Mouse (Mus musculus): ENCODE results near the gene Cdh23. TPM values are rescaled to one million over a fixed set of nuclear protein-coding genes. Genes with fewer than 3 reads are reported as not detected.

Gene Cdh23
- polyA plus RNA-seq, 1 experiment = 2.1 TPM

DNA sequence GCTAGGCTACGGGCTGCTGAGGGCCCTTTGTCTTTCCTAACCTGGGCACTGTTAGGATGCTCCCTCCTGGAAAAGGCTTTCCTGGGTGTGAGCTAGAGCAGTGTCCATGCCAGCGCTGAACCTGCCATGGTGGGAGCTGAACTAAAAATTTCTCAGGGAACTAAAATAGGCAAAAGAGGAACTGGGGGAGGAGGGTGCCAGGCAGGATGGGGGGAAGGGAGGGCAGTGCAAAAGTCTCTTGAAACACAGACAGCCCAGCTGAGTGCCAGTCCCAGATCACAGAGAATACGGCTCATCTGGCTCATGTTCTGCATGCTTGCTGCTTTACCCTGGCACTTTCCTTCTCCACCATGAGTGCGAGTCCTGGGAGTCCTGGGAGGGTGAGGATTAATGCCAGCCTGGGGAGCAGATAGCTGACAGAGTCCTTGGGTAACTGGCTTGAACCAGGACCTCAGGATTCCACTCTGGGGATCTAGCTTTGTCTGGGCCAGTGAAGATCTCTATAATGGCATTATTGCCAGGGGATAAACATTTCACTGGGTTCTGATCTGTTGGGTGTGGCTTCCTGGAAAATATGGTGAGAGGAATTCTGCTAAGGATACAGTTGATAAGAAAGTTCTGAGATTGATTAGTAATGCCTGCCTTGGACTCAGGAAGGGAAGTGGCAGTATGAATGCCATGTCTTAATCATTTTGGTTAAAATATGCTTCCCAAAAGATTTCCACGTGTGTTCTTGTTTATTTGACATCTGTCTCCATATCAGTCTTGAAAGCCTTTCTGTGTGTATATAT is 324.5 kb downstream of the Cdh23 start:
- no peaks in the 10 kb centered on the region for H3K79me2 ChIP-seq (ENCODE audit: control insufficient read depth, insufficient read depth)
- H3K36me3 ChIP-seq (ENCODE audit: control insufficient read depth, insufficient read depth) = no peaks in the 10 kb centered on the region
- H3K4me3 ChIP-seq = no peak overlapping the region
- no peak overlapping the region for H3ac ChIP-seq (ENCODE audit: control insufficient read depth, insufficient read length)
- TF ChIP-seq MAX (IDR thresholded peaks at IDR 0.05; ENCODE audit: low read depth) (no peak), TCF12 (IDR thresholded peaks at IDR 0.05; ENCODE audit: insufficient read depth, poor library complexity, severe bottlenecking) (no peak), USF1 (IDR thresholded peaks at IDR 0.05; ENCODE audit: low read depth) (no peak), SRF (IDR thresholded peaks at IDR 0.05; ENCODE audit: control insufficient read depth, insufficient read length, low read depth) (no peak), POLR2A (IDR thresholded peaks at IDR 0.05; ENCODE audit: insufficient read length, low read depth) (no peak), MYOD1 (IDR thresholded peaks at IDR 0.05; ENCODE audit: control insufficient read depth in 1 of 3, insufficient read length in 2 of 3, low read depth in 2 of 3) (no peak), E2F4 (IDR thresholded peaks at IDR 0.05; ENCODE audit: insufficient read depth) (no peak), POLR2AphosphoS2 (IDR thresholded peaks at IDR 0.05; ENCODE audit: insufficient read length, low read depth) (no peak), REST (IDR thresholded peaks at IDR 0.05; ENCODE audit: insufficient read depth, insufficient read length) (no peak)
- no peaks in the 10 kb centered on the region for H3K27me3 ChIP-seq (ENCODE audit: control insufficient read depth, insufficient read depth, insufficient read length)
- no peak overlapping the region for H3K4me2 ChIP-seq (ENCODE audit: low read depth)

DNA sequence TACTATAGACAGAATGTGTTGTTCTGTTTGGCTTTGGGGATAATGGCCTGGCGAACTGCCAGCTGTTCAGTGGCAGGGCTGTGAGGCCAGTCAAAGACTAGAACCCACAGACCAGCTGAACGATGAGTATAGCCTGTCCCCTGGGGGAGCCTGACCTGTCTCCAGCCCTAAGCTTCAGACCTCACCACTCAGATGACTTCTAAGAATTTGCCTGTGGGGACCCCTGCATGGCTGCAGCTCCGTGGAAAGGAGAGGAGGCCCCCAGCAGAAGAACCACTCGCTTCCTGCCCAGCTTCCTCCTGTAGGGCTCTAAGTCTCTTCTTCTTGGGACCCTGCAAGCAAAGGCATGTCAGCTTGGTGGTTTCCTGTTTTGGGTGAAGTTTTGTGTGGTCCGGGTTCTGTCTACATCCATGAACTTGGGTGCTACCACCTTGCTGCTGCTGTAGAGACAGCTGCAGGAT is 325.7 kb downstream of the Cdh23 start:
- no peak overlapping the region for H3K4me3 ChIP-seq
- H3ac ChIP-seq (ENCODE audit: control insufficient read depth, insufficient read length) = no peak overlapping the region
- no peaks in the 10 kb centered on the region for H3K36me3 ChIP-seq (ENCODE audit: control insufficient read depth, insufficient read depth)
- H3K79me2 ChIP-seq (ENCODE audit: control insufficient read depth, insufficient read depth) = no peaks in the 10 kb centered on the region
- no peak for TF ChIP-seq MYOG (IDR thresholded peaks at IDR 0.05; ENCODE audit: control insufficient read depth in 1 of 3, insufficient read depth in 1 of 3, insufficient read length in 2 of 3, low read depth in 2 of 3)
- no peak for TF ChIP-seq TCF12 (IDR thresholded peaks at IDR 0.05; ENCODE audit: insufficient read depth, poor library complexity, severe bottlenecking)
- no peak for TF ChIP-seq TCF3 (IDR thresholded peaks at IDR 0.05; ENCODE audit: insufficient read length, low read depth)
- TF ChIP-seq E2F4 (IDR thresholded peaks at IDR 0.05; ENCODE audit: insufficient read depth) = no peak
- no peak for TF ChIP-seq REST (IDR thresholded peaks at IDR 0.05; ENCODE audit: insufficient read depth, insufficient read length)
- no peak for TF ChIP-seq USF1 (IDR thresholded peaks at IDR 0.05; ENCODE audit: low read depth)
- TF ChIP-seq SRF (IDR thresholded peaks at IDR 0.05; ENCODE audit: control insufficient read depth, insufficient read length, low read depth) = no peak
- TF ChIP-seq POLR2AphosphoS2 (IDR thresholded peaks at IDR 0.05; ENCODE audit: insufficient read length, low read depth) = no peak
- no peak for TF ChIP-seq POLR2A (IDR thresholded peaks at IDR 0.05; ENCODE audit: insufficient read length, low read depth)
- H3K4me2 ChIP-seq (ENCODE audit: low read depth) = no peak overlapping the region
- H3K27me3 ChIP-seq (ENCODE audit: control insufficient read depth, insufficient read depth, insufficient read length) = no peaks in the 10 kb centered on the region

DNA sequence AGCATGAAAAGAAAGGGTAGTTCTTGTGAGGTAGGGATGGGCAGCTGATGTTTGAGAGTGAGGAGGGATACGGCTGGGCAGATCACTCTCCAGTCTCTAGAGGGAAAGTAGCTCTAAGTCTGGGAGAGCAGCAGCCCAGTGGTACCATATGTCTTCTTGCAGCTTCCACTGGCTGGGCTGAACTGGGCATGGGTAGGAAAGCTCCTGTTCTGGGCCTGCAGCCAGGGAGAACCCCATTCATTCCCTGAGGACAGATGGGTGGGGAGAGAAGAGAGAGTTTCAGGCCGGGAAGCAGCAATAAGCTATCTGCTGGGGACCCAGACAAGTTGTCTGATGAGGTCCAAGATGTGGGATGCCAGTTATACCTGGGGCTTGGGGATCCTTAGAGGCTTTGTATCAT is 326.2 kb downstream of the Cdh23 start:
- no peak overlapping the region for H3ac ChIP-seq (ENCODE audit: control insufficient read depth, insufficient read length)
- no peaks in the 10 kb centered on the region for H3K27me3 ChIP-seq (ENCODE audit: control insufficient read depth, insufficient read depth, insufficient read length)
- H3K36me3 ChIP-seq (ENCODE audit: control insufficient read depth, insufficient read depth) = no peaks in the 10 kb centered on the region
- H3K4me2 ChIP-seq (ENCODE audit: low read depth) = no peak overlapping the region
- no peaks in the 10 kb centered on the region for H3K79me2 ChIP-seq (ENCODE audit: control insufficient read depth, insufficient read depth)
- H3K4me3 ChIP-seq = no peak overlapping the region
- TF ChIP-seq REST (IDR thresholded peaks at IDR 0.05; ENCODE audit: insufficient read depth, insufficient read length) (no peak), TCF3 (IDR thresholded peaks at IDR 0.05; ENCODE audit: insufficient read length, low read depth) (no peak), TCF12 (IDR thresholded peaks at IDR 0.05; ENCODE audit: insufficient read depth, poor library complexity, severe bottlenecking) (no peak), MAX (IDR thresholded peaks at IDR 0.05; ENCODE audit: low read depth) (no peak), E2F4 (IDR thresholded peaks at IDR 0.05; ENCODE audit: insufficient read depth) (no peak), MYOD1 (IDR thresholded peaks at IDR 0.05; ENCODE audit: control insufficient read depth in 1 of 3, insufficient read length in 2 of 3, low read depth in 2 of 3) (no peak), POLR2AphosphoS2 (IDR thresholded peaks at IDR 0.05; ENCODE audit: insufficient read length, low read depth) (no peak), POLR2A (IDR thresholded peaks at IDR 0.05; ENCODE audit: insufficient read length, low read depth) (no peak), CEBPB (IDR thresholded peaks at IDR 0.05; ENCODE audit: insufficient read depth, poor library complexity, severe bottlenecking) (no peak), USF1 (IDR thresholded peaks at IDR 0.05; ENCODE audit: low read depth) (no peak), SRF (IDR thresholded peaks at IDR 0.05; ENCODE audit: control insufficient read depth, insufficient read length, low read depth) (no peak), MYOG (IDR thresholded peaks at IDR 0.05; ENCODE audit: control insufficient read depth in 1 of 3, insufficient read depth in 1 of 3, insufficient read length in 2 of 3, low read depth in 2 of 3) (no peak)

GRCm38 (mm10) chr10:60369405-60369804 is 326.9 kb downstream of the Cdh23 start:
- no peaks in the 10 kb centered on the region for H3K27me3 ChIP-seq (ENCODE audit: control insufficient read depth, insufficient read depth, insufficient read length)
- TF ChIP-seq MYOG (IDR thresholded peaks at IDR 0.05; ENCODE audit: control insufficient read depth in 1 of 3, insufficient read depth in 1 of 3, insufficient read length in 2 of 3, low read depth in 2 of 3) = no peak
- TF ChIP-seq E2F4 (IDR thresholded peaks at IDR 0.05; ENCODE audit: insufficient read depth) = no peak
- TF ChIP-seq SRF (IDR thresholded peaks at IDR 0.05; ENCODE audit: control insufficient read depth, insufficient read length, low read depth) = no peak
- no peak for TF ChIP-seq USF1 (IDR thresholded peaks at IDR 0.05; ENCODE audit: low read depth)
- TF ChIP-seq MAX (IDR thresholded peaks at IDR 0.05; ENCODE audit: low read depth) = no peak
- no peak for TF ChIP-seq CEBPB (IDR thresholded peaks at IDR 0.05; ENCODE audit: insufficient read depth, poor library complexity, severe bottlenecking)
- TF ChIP-seq POLR2AphosphoS2 (IDR thresholded peaks at IDR 0.05; ENCODE audit: insufficient read length, low read depth) = no peak
- TF ChIP-seq REST (IDR thresholded peaks at IDR 0.05; ENCODE audit: insufficient read depth, insufficient read length) = no peak
- TF ChIP-seq TCF12 (IDR thresholded peaks at IDR 0.05; ENCODE audit: insufficient read depth, poor library complexity, severe bottlenecking) = no peak
- no peak for TF ChIP-seq MYOD1 (IDR thresholded peaks at IDR 0.05; ENCODE audit: control insufficient read depth in 1 of 3, insufficient read length in 2 of 3, low read depth in 2 of 3)
- TF ChIP-seq TCF3 (IDR thresholded peaks at IDR 0.05; ENCODE audit: insufficient read length, low read depth) = no peak
- TF ChIP-seq POLR2A (IDR thresholded peaks at IDR 0.05; ENCODE audit: insufficient read length, low read depth) = no peak
- no peak overlapping the region for H3K4me2 ChIP-seq (ENCODE audit: low read depth)
- no peaks in the 10 kb centered on the region for H3K36me3 ChIP-seq (ENCODE audit: control insufficient read depth, insufficient read depth)
- no peak overlapping the region for H3K4me3 ChIP-seq
- H3ac ChIP-seq (ENCODE audit: control insufficient read depth, insufficient read length) = no peak overlapping the region
- no peaks in the 10 kb centered on the region for H3K79me2 ChIP-seq (ENCODE audit: control insufficient read depth, insufficient read depth)

Data from myocyte (in vitro differentiated cells).